Mouse (Mus musculus) MEL (cell line): ENCODE measurements around the gene Acaa1a. TPM values are rescaled to one million over a fixed set of nuclear protein-coding genes. Genes with fewer than 3 reads are reported as not detected.

ENCODE experiments used
- DNase-seq: peaks from one replicate; pipeline ENCODE4 v3.0.0; 2011; ENCODE audit warnings: low read depth, low spot score
- H3K27ac ChIP-seq: 2 replicates; pipeline ENCODE4 v1.5.1; 2012; ENCODE audit warnings: low read depth, mild to moderate bottlenecking, control low read depth, low read length, moderate library complexity; ENCODE audit not compliant: control insufficient read depth
- H3K27me3 ChIP-seq, 2 experiments: fragments of 150-350 bp in 1 of 2; sonication (generic) in 1 of 2; 2 replicates each; pipeline ENCODE4 v1.6.1; 2012; ENCODE audit warnings: low read length in 2 of 2, mild to moderate bottlenecking in 2 of 2, improper control_type of control experiment in 1 of 2, moderate library complexity in 1 of 2; ENCODE audit not compliant: insufficient read depth in 2 of 2, control insufficient read depth in 1 of 2
- H3K36me3 ChIP-seq, 2 experiments: 2 replicates each; pipeline ENCODE4 v1.6.1; 2012 to 2014; ENCODE audit warnings: low read length in 2 of 2, improper control_type of control experiment in 1 of 2, inconsistent platforms in 1 of 2, mild to moderate bottlenecking in 1 of 2; ENCODE audit not compliant: insufficient read depth in 2 of 2, control insufficient read depth in 1 of 2
- H3K4me1 ChIP-seq, 2 experiments: fragments of 150-350 bp in 1 of 2; sonication (generic) in 1 of 2; 2 replicates each; pipeline ENCODE4 v1.6.1; 2012; ENCODE audit warnings: low read length in 2 of 2, improper control_type of control experiment in 1 of 2, mild to moderate bottlenecking in 1 of 2; ENCODE audit not compliant: insufficient read depth in 2 of 2, control insufficient read depth in 1 of 2
- H3K4me3 ChIP-seq, 2 experiments: fragments of 150-350 bp in 1 of 2; sonication (generic) in 1 of 2; 2 replicates each; pipeline ENCODE4 v1.5.1; 2012; ENCODE audit warnings: low read depth in 2 of 2, low read length in 2 of 2, mild to moderate bottlenecking in 2 of 2, moderate library complexity in 2 of 2, control low read depth in 1 of 2, improper control_type of control experiment in 1 of 2; ENCODE audit not compliant: control insufficient read depth in 1 of 2, insufficient read depth in 1 of 2
- H3K79me2 ChIP-seq: 2 replicates; pipeline ENCODE4 v1.6.1; 2012; ENCODE audit warnings: mild to moderate bottlenecking, low read length, moderate library complexity; ENCODE audit not compliant: control insufficient read depth, poor library complexity, insufficient read depth
- H3K9ac ChIP-seq: 2 replicates; pipeline ENCODE4 v1.6.1; 2012; ENCODE audit warnings: low read depth, mild to moderate bottlenecking, control low read depth, low read length, moderate library complexity; ENCODE audit not compliant: control insufficient read depth, poor library complexity, severe bottlenecking
- H3K9me3 ChIP-seq: fragments of 150-350 bp; sonication (generic); replicated peaks from 2 replicates; pipeline ENCODE4 v1.6.1; 2012; ENCODE audit warnings: mild to moderate bottlenecking, low read length, improper control_type of control experiment, moderate library complexity; ENCODE audit not compliant: insufficient read depth
- BHLHE40 ChIP-seq: IDR thresholded peaks from 2 replicates; pipeline ENCODE4 v1.6.1; 2012; ENCODE audit warnings: low read depth, mild to moderate bottlenecking, inconsistent platforms, low read length, improper control_type of control experiment, borderline replicate concordance
- CHD1 ChIP-seq: IDR thresholded peaks from 2 replicates; pipeline ENCODE4 v1.6.1; 2012; ENCODE audit warnings: low read depth, mild to moderate bottlenecking, inconsistent platforms, low read length, improper control_type of control experiment
- CHD2 ChIP-seq: IDR thresholded peaks from 2 replicates; pipeline ENCODE4 v1.6.1; 2011; ENCODE audit warnings: low read length, improper control_type of control experiment
- ELF1 ChIP-seq: IDR thresholded peaks from 2 replicates; pipeline ENCODE4 v1.6.1; 2014; ENCODE audit warnings: low read depth, mild to moderate bottlenecking, inconsistent platforms, low read length, improper control_type of control experiment, moderate library complexity
- EP300 ChIP-seq, 2 experiments: IDR thresholded peaks; 2 replicates each; pipeline ENCODE4 v1.6.1; 2011; ENCODE audit warnings: improper control_type of control experiment in 2 of 2, low read length in 2 of 2, low read depth in 1 of 2, mild to moderate bottlenecking in 1 of 2
- ETS1 ChIP-seq: IDR thresholded peaks from 2 replicates; pipeline ENCODE4 v1.6.1; 2012; ENCODE audit warnings: low read depth, mild to moderate bottlenecking, inconsistent platforms, low read length, improper control_type of control experiment, moderate library complexity
- GABPA ChIP-seq: IDR thresholded peaks from 2 replicates; pipeline ENCODE4 v1.6.1; 2012; ENCODE audit warnings: low read depth, mild to moderate bottlenecking, inconsistent platforms, low read length, improper control_type of control experiment, moderate library complexity
- GATA1 ChIP-seq: IDR thresholded peaks from 2 replicates; pipeline ENCODE4 v1.6.1; 2011; ENCODE audit warnings: low read depth, low read length, improper control_type of control experiment
- JUND ChIP-seq: IDR thresholded peaks from 2 replicates; pipeline ENCODE4 v1.6.1; 2011; ENCODE audit warnings: low read depth, mild to moderate bottlenecking, improper control_type of control experiment, low read length
- KAT2A ChIP-seq: conservative IDR thresholded peaks from 2 replicates; pipeline ENCODE4 v1.6.1; 2012; ENCODE audit warnings: low read depth, low read length, improper control_type of control experiment, inconsistent platforms
- MAX ChIP-seq: IDR thresholded peaks from 2 replicates; pipeline ENCODE4 v1.6.1; 2011; ENCODE audit warnings: low read length, improper control_type of control experiment
- MAZ ChIP-seq: IDR thresholded peaks from 2 replicates; pipeline ENCODE4 v1.6.1; 2012; ENCODE audit warnings: low read depth, mild to moderate bottlenecking, inconsistent platforms, low read length, improper control_type of control experiment
- MEF2A ChIP-seq: IDR thresholded peaks from 2 replicates; pipeline ENCODE4 v1.6.1; 2014; ENCODE audit warnings: low read depth, mild to moderate bottlenecking, inconsistent platforms, low read length, improper control_type of control experiment; ENCODE audit not compliant: poor library complexity, insufficient replicate concordance, severe bottlenecking; ENCODE audit errors: extremely low read depth
- MYB ChIP-seq: IDR thresholded peaks from 2 replicates; pipeline ENCODE4 v1.6.1; 2011; ENCODE audit warnings: mild to moderate bottlenecking, low read depth, low read length, improper control_type of control experiment
- MYC ChIP-seq: IDR thresholded peaks from 2 replicates; pipeline ENCODE4 v1.6.1; 2011; ENCODE audit warnings: low read depth, mild to moderate bottlenecking, low read length, improper control_type of control experiment, moderate library complexity
- NRF1 ChIP-seq: IDR thresholded peaks from 2 replicates; pipeline ENCODE4 v1.6.1; 2014; ENCODE audit warnings: low read depth, mild to moderate bottlenecking, inconsistent platforms, low read length, improper control_type of control experiment, moderate library complexity; ENCODE audit not compliant: poor library complexity, insufficient read depth, severe bottlenecking
- POLR2A ChIP-seq, 2 experiments: IDR thresholded peaks; 2 replicates each; pipeline ENCODE4 v1.6.1; 2011 to 2012; ENCODE audit warnings: low read length in 2 of 2, mild to moderate bottlenecking in 2 of 2, control low read depth in 1 of 2, improper control_type of control experiment in 1 of 2, low read depth in 1 of 2, moderate library complexity in 1 of 2; ENCODE audit not compliant: control insufficient read depth in 1 of 2, insufficient read depth in 1 of 2, poor library complexity in 1 of 2
- POLR2AphosphoS5 ChIP-seq: IDR thresholded peaks from 2 replicates; pipeline ENCODE4 v1.6.1; 2012; ENCODE audit warnings: low read depth, borderline replicate concordance, mild to moderate bottlenecking, inconsistent platforms, low read length, moderate library complexity, mixed read lengths
- RAD21 ChIP-seq: IDR thresholded peaks from 2 replicates; pipeline ENCODE4 v1.6.1; 2011; ENCODE audit warnings: mild to moderate bottlenecking, low read depth, low read length, improper control_type of control experiment
- RCOR1 ChIP-seq: IDR thresholded peaks from 2 replicates; pipeline ENCODE4 v1.6.1; 2012; ENCODE audit warnings: low read depth, mild to moderate bottlenecking, inconsistent platforms, low read length, improper control_type of control experiment
- TAL1 ChIP-seq: IDR thresholded peaks from 2 replicates; pipeline ENCODE4 v1.6.1; 2012; ENCODE audit warnings: mild to moderate bottlenecking, inconsistent platforms, low read length, moderate library complexity, mixed read lengths
- TCF12 ChIP-seq: IDR thresholded peaks from 2 replicates; pipeline ENCODE4 v1.6.1; 2014; ENCODE audit warnings: low read depth, mild to moderate bottlenecking, inconsistent platforms, low read length, improper control_type of control experiment, moderate library complexity
- UBTF ChIP-seq: IDR thresholded peaks from 2 replicates; pipeline ENCODE4 v1.6.1; 2012; ENCODE audit warnings: low read depth, mild to moderate bottlenecking, inconsistent platforms, low read length, improper control_type of control experiment, moderate library complexity, borderline replicate concordance; ENCODE audit not compliant: insufficient read depth
- USF1 ChIP-seq: IDR thresholded peaks from 2 replicates; pipeline ENCODE4 v1.6.1; 2014; ENCODE audit warnings: low read depth, mild to moderate bottlenecking, inconsistent platforms, low read length, improper control_type of control experiment, moderate library complexity
- polyA plus RNA-seq, 2 experiments: library from polyadenylated mRNA; stranded (reverse) in 1 of 2; unstranded in 1 of 2; fragments of >175 nt in 1 of 2; fragments of >200 nt in 1 of 2; gene quantifications; 2 replicates each; pipeline versions ENCODE4 v1.2.1 to v1.2.4; 2012; ENCODE audit warnings: low replicate concordance in 2 of 2, low read depth in 1 of 2; ENCODE audit not compliant: insufficient read length in 2 of 2, insufficient read depth in 1 of 2, missing spikeins in 1 of 2
- total RNA-seq: library from RNA; depleted of rRNA; stranded (reverse); fragments of 300-350 nt; gene quantifications from 2 replicates; pipeline ENCODE4 v1.2.3, GENCODE M21; 2012

Gene Acaa1a
- total and polyA plus RNA-seq, 3 experiments, result 19.5 to 22.1 TPM; not detected in 1

DNA sequence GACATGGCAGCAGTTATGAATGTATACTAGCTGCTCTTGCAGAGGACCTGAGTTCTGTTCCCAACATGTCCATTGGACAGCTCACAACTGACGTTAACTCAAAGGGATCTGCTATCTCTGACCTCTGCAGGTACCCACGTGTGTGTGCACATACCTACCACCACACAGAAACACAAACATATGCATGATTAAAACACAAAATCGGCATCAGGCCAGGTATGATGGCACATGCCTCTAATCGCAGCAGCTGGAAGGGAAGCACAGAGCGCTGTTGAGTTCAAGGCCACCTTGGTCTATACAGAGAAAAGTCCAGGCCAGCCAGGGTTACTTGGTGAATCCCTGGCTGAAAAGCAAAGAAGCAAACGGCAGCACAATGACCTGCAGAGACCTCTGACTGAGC is 41.8 kb upstream of the Acaa1a start:
- Histone ChIP-seq H3K9me3 (no peaks in the 10 kb centered on the region), H3K27me3 (no peaks in the 10 kb centered on the region), H3K4me3 (no peak overlapping the region), H3K36me3 (peaks cover 0 to 11% of the 10 kb centered on the region in 2 experiments; a peak in 2 of 4 replicates), H3K4me1 (no peaks in the 10 kb centered on the region), H3K27ac (no peak overlapping the region), H3K9ac (no peak overlapping the region), H3K79me2 (no peaks in the 10 kb centered on the region; the same call in 1 of the 2 replicates)
- TF ChIP-seq MAX (no peak), MYC (no peak), UBTF (no peak), TAL1 (no peak), USF1 (no peak), ETS1 (no peak), MYB (no peak), EP300 (IDR thresholded peaks at IDR 0.05; ENCODE audit: low read depth in 1 of 2, low read length in 2 of 2) (no peak), NRF1 (no peak), GATA1 (no peak), RCOR1 (no peak), RAD21 (no peak), POLR2AphosphoS5 (no peak), MAZ (no peak), JUND (no peak), GABPA (no peak), CHD2 (no peak), MEF2A (no peak), KAT2A (no peak)
- no peak for DNase-seq

GRCm38 (mm10) chr9:119298563-119298962 is 40.9 kb upstream of the Acaa1a start:
- Histone ChIP-seq H3K4me1 (no peaks in the 10 kb centered on the region), H3K36me3 (peaks cover 0 to 11% of the 10 kb centered on the region in 2 experiments; a peak in 2 of 4 replicates), H3K27me3 (no peaks in the 10 kb centered on the region), H3K9me3 (no peaks in the 10 kb centered on the region), H3K9ac (no peak overlapping the region), H3K27ac (no peak overlapping the region), H3K4me3 (no peak overlapping the region), H3K79me2 (no peaks in the 10 kb centered on the region; the same call in 1 of the 2 replicates)
- no peak for DNase-seq
- no peak for TF ChIP-seq TCF12
- TF ChIP-seq NRF1, result no peak
- TF ChIP-seq MAX, result no peak
- TF ChIP-seq ETS1, result no peak
- no peak for TF ChIP-seq GATA1
- no peak for TF ChIP-seq BHLHE40
- TF ChIP-seq CHD1, result no peak
- TF ChIP-seq ELF1, result no peak
- TF ChIP-seq POLR2A (IDR thresholded peaks at IDR 0.05; ENCODE audit: control insufficient read depth in 1 of 2, insufficient read depth in 1 of 2, low read depth in 1 of 2, low read length in 2 of 2, poor library complexity in 1 of 2), result no peak
- no peak for TF ChIP-seq RAD21
- no peak for TF ChIP-seq KAT2A
- TF ChIP-seq CHD2, result no peak
- TF ChIP-seq, all 39 proteins: peak for 0
